Mouse (Mus musculus) embryonic fibroblast, embryonic 13.5 days (primary cell): ENCODE data around the gene Mbnl2.

Experiments used
- CTCF ChIP-seq: IDR thresholded peaks from 2 replicates; pipeline ENCODE4 v1.5.1; 2011; ENCODE audit warnings: mild to moderate bottlenecking, control low read depth, low read length, moderate library complexity, borderline replicate concordance; ENCODE audit not compliant: insufficient read depth
- POLR2A ChIP-seq: IDR thresholded peaks from 2 replicates; pipeline ENCODE4 v1.6.1; 2011; ENCODE audit warnings: low read depth, mild to moderate bottlenecking, control low read depth, low read length, moderate library complexity

DNA sequence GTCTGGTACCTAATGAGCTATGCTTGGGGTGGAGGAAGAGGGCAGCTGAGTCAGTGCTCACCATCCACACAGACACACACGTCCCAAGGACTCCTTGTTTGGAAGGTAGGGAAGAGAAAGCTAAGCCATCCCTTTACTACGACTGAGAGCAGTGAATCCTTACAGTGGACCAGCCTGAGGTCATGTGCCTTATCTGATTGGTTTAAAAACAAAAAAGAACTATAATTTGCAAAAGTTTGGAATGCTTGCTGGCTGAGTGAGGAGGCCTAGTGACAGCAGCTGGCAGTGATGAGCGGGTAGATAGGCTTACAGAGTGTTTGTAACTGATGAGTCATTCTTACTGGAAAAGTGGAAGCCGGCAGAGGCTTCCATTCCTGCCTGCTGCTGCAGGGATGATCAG is 32.5 kb downstream of the Mbnl2 start:
- no peak for TF ChIP-seq CTCF
- no peak for TF ChIP-seq POLR2A
